Mouse (Mus musculus) embryonic stem cell, embryonic (primary cell): Measurements from ENCODE around the gene Pin4.
"Not testable (repeated sequence)": the region's sequence is repeated elsewhere in the genome, so short reads cannot be mapped to it uniquely, and the experiment has no call there.

Experiments used
- CTCF ChIA-PET, 4 experiments: fragments of 300-600 bp in 2 of 4; fragments of 350-600 bp in 2 of 4; sonication (Branson Sonifier 250); formaldehyde crosslinking; loops; one replicate each; lab custom pipeline; 2022; ENCODE audit warnings: inconsistent platforms in 2 of 4; lab: Charles Lee
- POLR2A ChIA-PET, 4 experiments: fragments of 300-600 bp in 2 of 4; fragments of 350-600 bp in 2 of 4; sonication (Branson Sonifier 250); formaldehyde crosslinking; loops; one replicate each; lab custom pipeline; 2022; ENCODE audit warnings: antibody characterized with exemption in 4 of 4, inconsistent platforms in 1 of 4; lab: Charles Lee

Gene Pin4

DNA sequence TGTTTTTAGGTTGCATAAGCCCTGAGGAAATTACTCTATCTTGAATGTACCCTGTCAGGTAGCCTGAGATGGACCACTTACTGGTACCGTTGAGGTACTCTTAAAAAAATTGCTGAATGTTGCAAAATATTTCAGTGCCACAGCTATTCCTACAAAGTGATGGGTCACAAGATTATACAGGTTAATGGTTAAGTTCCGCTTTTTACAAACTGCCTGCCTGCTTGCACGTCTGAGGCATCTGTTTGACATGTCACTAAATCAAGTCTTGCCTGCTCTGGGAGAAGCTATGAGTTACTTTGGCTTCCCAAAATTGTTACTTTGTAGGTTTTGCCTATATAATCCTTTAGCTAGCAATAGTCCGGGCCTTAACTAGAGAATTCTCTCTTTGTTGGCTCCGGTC is 9.9 kb upstream of the Pin4 start:
- CTCF ChIA-PET, result interaction anchor here in 1 of 4 experiments (0.6 kb wide), 1 partner anchor 62 kb away, joined by 3 read pairs; no protein-coding TSS in a partner anchor
- POLR2A ChIA-PET, result not testable (repeated sequence)

DNA sequence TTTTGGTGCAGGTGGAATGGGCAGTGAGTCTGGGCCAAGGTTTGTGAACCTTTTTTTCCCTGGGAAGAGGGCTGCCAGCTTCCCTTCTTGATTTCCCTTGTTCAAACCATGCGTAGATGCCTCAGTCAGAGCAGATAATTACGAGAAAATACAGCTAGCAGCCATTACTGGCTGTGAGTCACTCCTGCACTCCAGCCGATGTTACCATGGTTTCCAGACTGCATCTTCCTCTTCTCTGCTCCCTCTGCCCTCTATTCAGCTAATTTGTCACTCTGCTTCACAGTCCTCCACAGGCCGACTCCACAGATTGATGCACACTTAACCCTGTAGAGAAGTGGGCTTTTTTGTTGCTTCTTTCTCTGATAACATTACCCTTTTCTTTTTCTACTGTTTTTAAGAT is 3.6 kb upstream of the Pin4 start:
- POLR2A ChIA-PET, result no interaction called here
- CTCF ChIA-PET, result interaction anchor here in 1 of 4 experiments (0.6 kb wide), 1 partner anchor 1325 kb away, joined by 3 read pairs; no protein-coding TSS in a partner anchor

GRCm38 (mm10) chrX:102121321-102121720 is 2.1 kb downstream of the Pin4 start:
- CTCF ChIA-PET, result no interaction called here
- POLR2A ChIA-PET, result interaction anchor here in 1 of 4 experiments (0.9 to 1.0 kb wide), 2 partner anchors 35 to 67 kb away, joined by 3 to 4 read pairs; partner anchors contain the start of genes Ercc6l and Rps4x

DNA sequence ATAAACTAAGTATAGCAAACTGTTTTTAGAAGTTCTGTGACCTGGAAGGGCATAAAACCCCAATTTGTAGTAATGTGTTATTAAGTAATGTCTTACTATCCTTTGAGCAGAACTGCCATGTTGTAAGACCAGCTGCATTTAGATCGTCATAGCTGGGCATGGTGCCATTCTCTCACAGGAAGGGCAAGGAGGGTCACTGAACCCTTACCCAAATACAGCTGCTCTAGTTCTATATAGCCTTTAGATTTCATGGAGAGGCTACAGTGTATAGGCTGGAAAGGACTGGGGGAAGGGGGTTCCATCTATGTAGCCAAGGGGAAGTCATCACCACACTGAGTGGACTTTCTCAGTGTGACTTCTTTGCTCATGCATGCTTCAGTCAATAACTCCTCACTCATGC is 21.9 kb downstream of the Pin4 start:
- CTCF ChIA-PET, result no interaction called here

DNA sequence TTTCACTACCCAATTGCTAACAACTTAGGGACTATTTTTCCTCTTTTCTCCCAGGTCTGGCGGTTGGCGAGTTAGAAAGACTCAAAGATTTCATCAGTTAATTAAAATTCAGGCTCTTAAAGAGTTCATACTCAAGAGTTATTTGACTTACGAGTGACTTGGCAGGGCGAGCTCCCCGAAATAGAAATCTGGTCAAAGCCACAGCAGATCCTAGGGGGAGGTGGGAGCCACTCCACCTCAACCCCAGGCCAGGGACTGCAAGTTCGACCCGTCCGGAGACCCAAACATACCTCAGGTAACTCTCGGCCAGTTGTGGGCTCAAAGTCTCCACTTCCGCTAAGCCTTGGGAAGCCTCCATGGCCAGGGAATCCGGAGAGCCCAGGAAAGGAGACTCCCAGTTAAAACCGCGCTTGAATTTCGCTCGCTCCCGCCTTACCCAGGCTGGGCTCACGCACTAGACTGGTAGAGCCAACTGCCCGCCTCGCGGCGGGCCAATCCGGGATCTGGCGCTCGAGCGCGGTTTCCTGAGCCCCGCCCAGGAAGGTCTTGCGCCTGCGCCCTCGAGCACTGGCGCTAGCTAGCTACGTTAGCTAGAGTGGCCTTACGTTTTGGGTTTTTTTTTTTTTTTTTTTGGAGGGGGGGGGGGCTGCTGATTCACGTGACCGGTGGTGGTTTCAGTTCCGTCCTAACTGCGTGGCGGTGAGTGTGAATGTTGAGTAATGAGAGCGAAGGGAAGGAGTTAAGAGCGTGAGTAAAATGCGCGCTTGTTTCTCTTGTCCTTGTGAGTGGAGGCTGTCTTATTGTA is 37.6 kb downstream of the Pin4 start, which contains the start of gene Ercc6l:
TSS of gene Ercc6l (minus strand) at position 474 of the 805 bp plus-strand sequence.
- ChIA-PET POLR2A (interaction anchor here (0.6 to 4.6 kb wide), 48 partner anchors 8 to 1539 kb away, joined by 3 to 43 read pairs (median 5); partner anchors contain the start of genes Rps4x (in 4 of the 4), Pin4 (in 2 of the 4), Cited1 (in 1 of the 4) and Rtl5 (in 1 of the 4)), CTCF (interaction anchor here in 3 of 4 experiments (0.6 to 2.2 kb wide), 10 partner anchors 10 to 546 kb away, joined by 3 to 15 read pairs (median 5); no protein-coding TSS in a partner anchor)

More for the DNA sequence above, 21.9 kb downstream of the Pin4 start:
- POLR2A ChIA-PET, result interaction anchor here in 2 of 4 experiments (0.9 to 1.1 kb wide), 3 partner anchors 16 to 48 kb away, joined by 3 to 5 read pairs (median 3); partner anchors contain the start of gene Ercc6l (in 1 of the 2)

- ChIA-PET CTCF (interaction anchor here in 1 of 4 experiments (0.7 to 2.2 kb wide), 5 partner anchors 9 to 547 kb away, joined by 3 to 15 read pairs (median 4); no protein-coding TSS in a partner anchor), POLR2A (interaction anchor here (0.7 to 4.6 kb wide), 39 partner anchors 9 to 201 kb away, joined by 3 to 43 read pairs (median 5); partner anchors contain the start of genes Rps4x (in 4 of the 4), Pin4 (in 2 of the 4), Cited1 (in 1 of the 4) and Rtl5 (in 1 of the 4))
Measured at GRCm38 (mm10) chrX:102157423-102157791, 38.2 kb downstream of the Pin4 start.

DNA sequence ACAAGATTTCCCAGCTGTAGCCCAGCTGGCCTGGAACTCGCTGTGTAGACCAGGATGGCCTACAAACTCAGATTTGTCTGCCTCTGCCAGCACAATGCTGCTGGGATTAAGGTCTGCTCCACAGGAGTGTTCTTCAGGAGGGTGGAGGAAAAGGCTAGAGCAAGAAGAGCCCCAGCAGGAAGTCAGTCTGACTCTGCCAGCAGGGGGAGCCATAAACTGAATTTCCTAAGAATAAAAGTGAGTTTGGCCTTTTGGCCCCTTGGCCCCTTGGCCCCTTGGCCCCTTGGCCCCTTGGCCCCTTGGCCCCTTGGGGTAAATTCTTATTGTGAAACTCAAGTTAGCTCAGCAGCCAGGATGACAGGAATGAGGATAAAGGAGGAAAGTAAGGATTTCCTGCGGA is 40.5 kb downstream of the Pin4 start:
- CTCF ChIA-PET, result interaction anchor here in 2 of 4 experiments (0.7 to 1.5 kb wide), 3 partner anchors 11 to 22 kb away, joined by 3 read pairs; no protein-coding TSS in a partner anchor

GRCm38 (mm10) chrX:102160528-102160927 is 41.3 kb downstream of the Pin4 start:
- ChIA-PET POLR2A (interaction anchor here in 3 of 4 experiments (0.6 to 4.6 kb wide), 5 partner anchors 24 to 91 kb away, joined by 4 to 43 read pairs (median 6); partner anchors contain the start of genes Rps4x (in 2 of the 3), Cited1 (in 1 of the 3) and Pin4 (in 1 of the 3)), CTCF (no interaction called here)

More for the DNA sequence above, 40.5 kb downstream of the Pin4 start:
- POLR2A ChIA-PET, result interaction anchor here in 3 of 4 experiments (0.6 to 4.6 kb wide), 5 partner anchors 25 to 92 kb away, joined by 4 to 43 read pairs (median 6); partner anchors contain the start of genes Rps4x (in 2 of the 3), Cited1 (in 1 of the 3) and Pin4 (in 1 of the 3)

DNA sequence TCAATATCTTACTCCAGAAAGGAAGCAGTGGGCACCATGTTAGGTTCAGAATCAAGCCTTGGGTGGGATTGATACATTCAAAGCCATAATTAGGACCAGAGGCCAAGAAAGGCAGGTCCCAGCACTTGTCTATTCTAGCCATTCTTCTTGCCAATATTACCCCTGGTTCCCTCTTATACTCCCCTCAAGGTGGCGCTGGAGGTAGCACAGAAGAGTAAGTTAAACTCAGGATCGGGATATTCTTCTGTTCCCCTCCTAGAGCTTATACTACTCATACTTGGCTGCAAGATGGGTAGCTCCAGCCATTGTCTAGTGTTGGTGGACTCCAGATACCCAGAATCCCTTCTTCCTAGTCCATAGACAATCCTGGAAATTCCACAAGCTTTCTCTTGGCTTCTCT is 43.8 kb downstream of the Pin4 start:
- ChIA-PET CTCF (interaction anchor here in 2 of 4 experiments (0.7 to 1.0 kb wide), 2 partner anchors 14 to 97 kb away, joined by 3 to 4 read pairs; no protein-coding TSS in a partner anchor), POLR2A (interaction anchor here in 3 of 4 experiments (0.7 to 1.9 kb wide), 12 partner anchors 9 to 158 kb away, joined by 3 to 21 read pairs (median 5); partner anchors contain the start of gene Rps4x (in 2 of the 3))

DNA sequence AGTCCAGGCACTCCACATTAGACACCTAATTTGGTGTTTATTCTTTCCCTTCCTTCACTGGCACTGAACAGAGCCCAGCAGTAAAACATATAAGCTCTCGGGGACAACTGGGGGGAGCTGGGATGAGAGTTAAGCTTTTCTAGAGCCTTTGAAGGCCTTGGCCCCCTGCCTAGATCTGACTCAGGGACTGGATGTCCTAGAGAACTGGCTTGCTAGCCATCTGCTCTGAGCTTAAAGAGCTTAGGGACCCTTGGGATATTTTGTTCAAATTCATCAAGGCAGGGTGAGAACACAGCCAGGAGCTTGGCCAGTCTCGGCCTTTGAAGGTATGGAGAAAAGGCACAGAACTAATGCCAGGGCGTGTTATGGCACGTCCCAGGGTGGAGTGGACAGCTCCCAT is 44.3 kb downstream of the Pin4 start:
- ChIA-PET CTCF (interaction anchor here in 3 of 4 experiments (0.7 to 1.0 kb wide), 4 partner anchors 14 to 235 kb away, joined by 3 to 5 read pairs (median 4); no protein-coding TSS in a partner anchor), POLR2A (interaction anchor here in 3 of 4 experiments (0.7 to 1.9 kb wide), 14 partner anchors 8 to 209 kb away, joined by 3 to 21 read pairs (median 4); partner anchors contain the start of gene Rps4x (in 2 of the 3))

- POLR2A ChIA-PET, result interaction anchor here (0.6 to 2.7 kb wide), 18 partner anchors 9 to 27 kb away, joined by 3 to 20 read pairs (median 6); partner anchors contain the start of genes Ercc6l (in 4 of the 4) and Rps4x (in 3 of the 4)
- CTCF ChIA-PET, result interaction anchor here in 1 of 4 experiments (1.7 kb wide), 1 partner anchor 9 kb away, joined by 15 read pairs; the partner anchor contains the start of gene Ercc6l
Measured at GRCm38 (mm10) chrX:102166521-102166920, 47.3 kb downstream of the Pin4 start.

DNA sequence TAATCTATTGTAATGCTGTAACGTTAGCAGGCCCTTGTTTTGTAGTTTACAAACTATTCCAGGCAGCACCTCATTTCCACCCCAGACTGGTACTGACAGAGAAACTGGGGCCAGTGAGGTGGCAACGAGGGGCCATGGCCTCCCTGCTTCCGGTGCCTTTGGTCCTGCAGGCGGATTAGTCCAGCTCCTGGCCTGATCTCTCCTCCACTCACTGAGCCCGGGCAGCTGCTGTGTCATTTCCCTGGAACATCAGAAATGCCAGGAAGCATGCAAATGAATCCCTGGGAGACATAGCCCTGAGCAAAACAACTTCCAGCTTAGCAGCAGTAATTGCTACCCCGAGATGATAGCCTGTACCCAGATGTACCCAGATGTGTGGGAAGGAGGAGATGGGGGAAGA is 47.7 kb downstream of the Pin4 start:
- ChIA-PET POLR2A (interaction anchor here (0.7 to 2.7 kb wide), 17 partner anchors 10 to 26 kb away, joined by 3 to 20 read pairs (median 6); partner anchors contain the start of genes Ercc6l (in 4 of the 4) and Rps4x (in 3 of the 4)), CTCF (interaction anchor here in 1 of 4 experiments (1.7 kb wide), 1 partner anchor 9 kb away, joined by 15 read pairs; the partner anchor contains the start of gene Ercc6l)

- CTCF ChIA-PET, result interaction anchor here in 1 of 4 experiments (0.8 to 1.6 kb wide), 3 partner anchors 12 to 186 kb away, joined by 3 to 5 read pairs (median 3); partner anchors contain the start of genes Ercc6l and Rps4x
- POLR2A ChIA-PET, result interaction anchor here in 3 of 4 experiments (0.8 to 2.2 kb wide), 8 partner anchors 8 to 19 kb away, joined by 3 to 13 read pairs (median 3); partner anchors contain the start of gene Rps4x (in 1 of the 3)
Measured at GRCm38 (mm10) chrX:102169724-102170123, 50.5 kb downstream of the Pin4 start.

DNA sequence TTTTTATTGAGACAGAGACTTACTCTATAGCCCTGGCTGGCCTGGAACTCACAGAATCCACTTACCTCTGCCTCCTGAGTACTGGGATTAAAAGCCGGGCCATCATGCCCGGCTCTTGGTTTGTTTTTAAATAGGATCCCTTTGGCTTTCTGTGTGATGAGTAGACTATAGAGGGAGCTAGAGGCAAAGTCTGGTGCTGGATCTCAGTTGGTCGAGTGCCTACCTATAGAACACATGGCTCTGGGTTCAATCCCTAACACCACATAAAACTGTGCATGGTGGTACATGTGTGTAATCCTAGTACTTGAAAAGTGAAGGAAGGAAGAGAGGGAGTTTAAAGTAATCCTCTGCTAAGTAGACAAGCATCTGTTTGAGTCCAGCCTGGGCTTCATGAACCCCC is 50.9 kb downstream of the Pin4 start:
- POLR2A ChIA-PET, result interaction anchor here in 3 of 4 experiments (0.6 to 2.2 kb wide), 12 partner anchors 8 to 37 kb away, joined by 3 to 15 read pairs (median 3); partner anchors contain the start of genes Ercc6l (in 1 of the 3) and Rps4x (in 1 of the 3)
- CTCF ChIA-PET, result interaction anchor here in 1 of 4 experiments (0.8 to 1.6 kb wide), 4 partner anchors 11 to 186 kb away, joined by 3 to 5 read pairs (median 3); partner anchors contain the start of genes Ercc6l and Rps4x

- CTCF ChIA-PET, result interaction anchor here in 2 of 4 experiments (0.6 to 1.6 kb wide), 5 partner anchors 11 to 133 kb away, joined by 3 read pairs; partner anchors contain the start of gene Rps4x (in 1 of the 2)
- POLR2A ChIA-PET, result interaction anchor here in 3 of 4 experiments (0.6 to 2.2 kb wide), 12 partner anchors 9 to 1088 kb away, joined by 3 to 15 read pairs (median 3); partner anchors contain the start of genes Rps4x (in 2 of the 3) and Ercc6l (in 1 of the 3)
Measured at GRCm38 (mm10) chrX:102170900-102171299, 51.7 kb downstream of the Pin4 start.

DNA sequence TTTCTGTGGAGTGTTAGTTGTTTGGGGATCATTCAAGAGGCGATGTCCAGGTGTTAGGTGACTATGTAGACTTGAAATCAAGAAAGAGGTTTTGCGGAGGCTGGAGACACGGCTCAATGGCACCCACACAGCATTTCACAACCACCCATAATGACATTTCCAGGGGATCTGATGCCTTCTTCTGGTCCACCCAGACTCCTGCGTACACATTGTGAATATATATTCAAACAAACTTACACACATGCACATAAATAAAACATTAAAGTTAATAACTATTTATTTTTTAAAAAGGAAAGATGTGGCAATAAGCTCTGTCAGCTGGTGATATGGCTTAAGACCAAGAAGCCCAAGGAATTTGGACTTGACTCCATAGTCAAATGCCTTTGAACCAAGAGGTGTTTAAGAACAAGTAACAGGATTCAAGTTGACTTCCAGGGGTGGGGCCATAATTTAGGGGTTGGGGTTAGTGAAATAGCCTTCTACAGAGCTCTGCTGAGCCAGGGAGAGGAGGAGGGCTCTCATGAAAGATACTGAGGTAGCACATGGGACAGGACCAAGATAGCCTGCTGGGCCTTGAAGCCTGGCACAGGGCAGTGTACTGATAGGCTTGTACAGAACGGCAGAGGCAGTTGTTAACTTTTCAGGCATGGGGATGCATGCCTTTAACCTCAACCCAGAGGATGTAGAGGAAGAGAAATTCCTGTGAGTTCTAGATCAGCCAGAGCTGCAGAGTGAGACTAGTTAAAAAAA is 56.5 kb downstream of the Pin4 start:
- CTCF ChIA-PET, result no interaction called here

More for the DNA sequence above, 56.5 kb downstream of the Pin4 start:
- POLR2A ChIA-PET, result no interaction called here
